9 mouse cellular contexts compared by ENCODE assay signal in the genomic region with DNA sequence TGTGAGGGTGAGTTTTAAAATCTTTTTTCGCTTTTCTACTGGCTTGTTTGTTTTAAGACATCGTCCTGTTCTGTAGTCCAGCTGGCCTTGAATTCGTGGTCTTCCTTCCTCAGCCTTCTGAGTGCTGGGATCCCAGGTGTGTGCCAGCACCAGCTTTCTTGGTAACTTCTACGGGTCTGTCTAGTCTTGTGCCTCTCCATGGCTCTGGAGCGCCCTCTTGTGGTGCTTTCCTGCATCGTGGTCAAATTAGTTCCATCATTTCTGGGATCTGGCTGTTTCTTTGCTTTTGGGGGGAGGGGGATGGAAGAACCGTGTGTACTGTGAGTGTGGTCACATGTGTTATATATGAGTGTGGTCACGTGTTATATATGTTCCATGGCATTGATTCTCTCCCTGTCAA. TPM values are rescaled to one million over a fixed set of nuclear protein-coding genes. Genes with fewer than 3 reads are reported as not detected.
DNase-seq lines count a peak whose midpoint lies in the region; ATAC-seq lines count a peak whose summit lies in the region.
"Had no signal": no experiment of that assay in that cellular context is flagged by ENCODE, and none has a peak within 500 bp of the region (broad histone marks: within the 10 kb centered on the region; RNA-seq: fewer than 3 reads in every experiment).

No protein-coding gene starts in this region.

- H3K4me1 ChIP-seq in hindbrain, embryonic 13.5 days (replicated peaks) = no peaks in the 10 kb centered on the region

- H3K4me2 ChIP-seq in hindbrain, embryonic 13.5 days = no peak overlapping the region

- H3K9me3 ChIP-seq in hindbrain, embryonic 13.5 days = no peaks in the 10 kb centered on the region

- peak; percentile 43; the same call in 1 of the 2 replicates for ATAC-seq in hindbrain, embryonic 13.5 days (ENCODE audit: low FRiP score)

- no peak overlapping the region for H3K4me3 ChIP-seq in hindbrain, embryonic 13.5 days

- H3K9ac ChIP-seq in hindbrain, embryonic 13.5 days = no peak overlapping the region

- peak; percentile 77 for DNase-seq in MN1 (ENCODE audit: low spot score)
- peak; percentile 80 to 84 for DNase-seq in cerebellum, adult 18-20 months
- peak; percentile 88 for DNase-seq in forelimb bud, embryonic 11.5 days (ENCODE audit: low read depth, low spot score)
- DNase-seq in layer of hippocampus, postnatal 10 days (ENCODE audit: low spot score in 2 of 2) = peak; percentile 91 to 92
- DNase-seq in lung, postnatal 25 days (ENCODE audit: low spot score) = peak; percentile 77
- DNase-seq in retina, postnatal 7 days (ENCODE audit: low read depth, low spot score) = peak; percentile 82
- peak; percentile 53 to 75 for DNase-seq in urinary bladder, adult 18-20 months (ENCODE audit: low spot score in 2 of 2)

- WGBS in hindbrain, embryonic 13.5 days = 8% methylated on average over 8 of the region's 8 CpGs

- peaks cover 26% of the 10 kb centered on the region for H3K36me3 ChIP-seq in hindbrain, embryonic 13.5 days

- no peaks in the 10 kb centered on the region for H3K27me3 ChIP-seq in hindbrain, embryonic 13.5 days

- no peak overlapping the region; the same call in 1 of the 2 replicates for H3K27ac ChIP-seq in hindbrain, embryonic 13.5 days

RNA-seq across cellular contexts. Expression of a gene that starts 14.5 kb away (rescaled TPM):
- polyA plus RNA-seq in hindbrain, embryonic 13.5 days (2015; fragmentation: Nextera tagmentation; extraction: Ambion mirVana) = 162 and 174 TPM in 2 replicates
- 100 to 1,000 TPM; 130 to 134 TPM for total RNA-seq in layer of hippocampus, postnatal 10 days (2021)

RNA-seq across cellular contexts. Expression of a gene that starts 28.2 kb away (rescaled TPM):
- 0.18 and 0.19 TPM in 2 replicates for polyA plus RNA-seq in hindbrain, embryonic 13.5 days (2015; fragmentation: Nextera tagmentation; extraction: Ambion mirVana)
- total RNA-seq in layer of hippocampus, postnatal 10 days (2021) = under 1 TPM; 0.42 to 0.80 TPM

RNA-seq across cellular contexts. Expression of a gene that starts 33.0 kb away (rescaled TPM):
- polyA plus RNA-seq in hindbrain, embryonic 13.5 days (2015; fragmentation: Nextera tagmentation; extraction: Ambion mirVana) = 23.7 and 24.3 TPM in 2 replicates
- 10 to 100 TPM; 12.9 TPM for total RNA-seq in layer of hippocampus, postnatal 10 days (2021)

RNA-seq across cellular contexts. Expression of a gene that starts 34.0 kb away (rescaled TPM):
- polyA plus RNA-seq in hindbrain, embryonic 13.5 days (2015; fragmentation: Nextera tagmentation; extraction: Ambion mirVana) = 0.79 and 1.8 TPM in 2 replicates
- 1 to 10 TPM; 1.4 to 1.6 TPM for total RNA-seq in layer of hippocampus, postnatal 10 days (2021)
- polyA plus RNA-seq: large intestine, adult 2 months had no signal
